Mouse (Mus musculus): ENCODE measurements around the gene Nme7. TPM values are rescaled to one million over a fixed set of nuclear protein-coding genes. Genes with fewer than 3 reads are reported as not detected.

The Nme7 gene
- polyA plus RNA-seq, 1 experiment from 2014 or later = 51.6 TPM

DNA sequence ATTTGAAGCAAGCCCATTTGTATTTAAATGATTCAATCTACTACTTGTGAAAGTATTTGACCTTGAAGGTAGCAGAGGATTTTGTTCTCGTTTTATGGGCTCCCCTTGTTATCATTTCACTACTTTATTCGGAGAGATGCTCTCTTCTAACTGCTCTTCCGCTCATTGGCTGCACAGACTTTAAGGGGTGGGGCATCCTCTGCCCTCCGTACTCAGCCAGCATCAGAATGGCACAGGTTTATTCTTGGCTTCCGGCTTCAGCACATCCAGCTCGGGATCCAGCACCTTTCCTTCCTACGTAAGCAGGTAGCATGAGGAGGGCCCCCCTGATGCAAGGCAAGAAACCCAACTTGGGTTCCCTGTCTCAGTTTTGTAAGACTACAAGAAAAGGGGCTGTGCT is 69.1 kb downstream of the Nme7 start:
- DNase-seq (ENCODE audit: low spot score) (no peak), ATAC-seq (replicated peaks; ENCODE audit: insufficient number of reproducible peaks, low FRiP score, low TSS enrichment, low read depth) (no peak)
- Histone ChIP-seq H3K27ac (replicated peaks; ENCODE audit: low read depth, low read length) (no peak overlapping the region), H3K36me3 (replicated peaks; ENCODE audit: control insufficient read depth, insufficient read depth, low read depth, low read length) (peaks cover 3% of the 10 kb centered on the region; the same call in 1 of the 2 replicates), H3K4me2 (ENCODE audit: low read depth, low read length) (no peak overlapping the region), H3K4me3 (ENCODE audit: low read depth, low read length) (no peak overlapping the region), H3K9ac (replicated peaks; ENCODE audit: low read length) (no peak overlapping the region), H3K9me3 (replicated peaks; ENCODE audit: control insufficient read depth, low read length) (no peaks in the 10 kb centered on the region), H3K27me3 (ENCODE audit: control insufficient read depth, insufficient read depth, low read length) (no peaks in the 10 kb centered on the region), H3K4me1 (ENCODE audit: control insufficient read depth, insufficient read depth, low read length) (no peaks in the 10 kb centered on the region)
- 88% methylated on average over 7 of the region's 7 CpGs for WGBS

DNA sequence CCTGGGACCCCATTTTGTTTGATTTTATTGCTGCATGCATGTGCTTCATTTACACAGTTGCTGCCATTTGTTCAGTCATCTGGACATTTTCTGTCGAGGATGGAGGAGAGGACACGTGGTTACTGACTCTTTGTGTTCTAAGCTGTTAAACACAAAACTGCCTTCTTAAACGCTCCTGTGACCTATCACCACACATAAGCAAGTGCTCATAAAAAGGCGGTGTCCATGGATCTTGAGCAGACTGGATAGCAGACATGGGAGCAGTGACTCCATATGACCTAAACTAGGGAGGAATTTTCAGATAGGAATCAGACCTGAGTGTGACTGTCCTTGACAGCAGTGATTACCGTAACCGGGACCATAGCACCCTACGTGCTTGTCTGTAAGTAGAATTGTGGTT is 70.1 kb downstream of the Nme7 start:
- Histone ChIP-seq H3K27ac (replicated peaks; ENCODE audit: low read depth, low read length) (no peak overlapping the region), H3K36me3 (replicated peaks; ENCODE audit: control insufficient read depth, insufficient read depth, low read depth, low read length) (peaks cover 3% of the 10 kb centered on the region; the same call in 1 of the 2 replicates), H3K4me1 (ENCODE audit: control insufficient read depth, insufficient read depth, low read length) (no peaks in the 10 kb centered on the region), H3K9me3 (replicated peaks; ENCODE audit: control insufficient read depth, low read length) (no peaks in the 10 kb centered on the region), H3K27me3 (ENCODE audit: control insufficient read depth, insufficient read depth, low read length) (no peaks in the 10 kb centered on the region), H3K4me2 (ENCODE audit: low read depth, low read length) (no peak overlapping the region), H3K9ac (replicated peaks; ENCODE audit: low read length) (no peak overlapping the region), H3K4me3 (ENCODE audit: low read depth, low read length) (no peak overlapping the region)
- no peak for ATAC-seq (replicated peaks; ENCODE audit: insufficient number of reproducible peaks, low FRiP score, low TSS enrichment, low read depth)
- no peak for DNase-seq (ENCODE audit: low spot score)
- WGBS = 88% methylated on average over 7 of the region's 7 CpGs

DNA sequence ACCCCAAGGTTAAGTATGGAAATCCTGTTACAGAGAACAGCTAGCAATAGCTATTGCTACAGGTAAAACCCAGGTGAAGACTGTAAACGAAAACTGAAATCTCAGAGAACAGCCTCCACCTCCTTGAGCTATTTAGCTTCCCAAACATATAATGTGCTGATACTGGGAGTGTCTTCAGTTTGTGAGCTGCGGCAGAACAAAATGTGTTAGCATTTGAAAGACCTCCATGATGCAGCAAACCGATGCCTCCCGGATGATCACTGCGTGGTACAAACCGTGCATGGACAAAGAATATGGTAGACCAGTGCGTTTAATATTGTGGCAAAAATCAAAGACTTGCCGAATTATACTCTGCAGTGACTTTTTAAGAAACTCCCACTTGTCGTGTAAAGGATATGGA is 71.7 kb downstream of the Nme7 start:
- 95% methylated on average over 9 of the region's 9 CpGs for WGBS
- H3K9ac ChIP-seq (replicated peaks; ENCODE audit: low read length) = no peak overlapping the region
- H3K9me3 ChIP-seq (replicated peaks; ENCODE audit: control insufficient read depth, low read length) = no peaks in the 10 kb centered on the region
- no peak overlapping the region for H3K4me3 ChIP-seq (ENCODE audit: low read depth, low read length)
- H3K36me3 ChIP-seq (replicated peaks; ENCODE audit: control insufficient read depth, insufficient read depth, low read depth, low read length) = peaks cover 3% of the 10 kb centered on the region; the same call in 1 of the 2 replicates
- DNase-seq (ENCODE audit: low spot score) (no peak), ATAC-seq (replicated peaks; ENCODE audit: insufficient number of reproducible peaks, low FRiP score, low TSS enrichment, low read depth) (no peak)
- H3K27ac ChIP-seq (replicated peaks; ENCODE audit: low read depth, low read length) = no peak overlapping the region
- H3K27me3 ChIP-seq (ENCODE audit: control insufficient read depth, insufficient read depth, low read length) = no peaks in the 10 kb centered on the region
- H3K4me2 ChIP-seq (ENCODE audit: low read depth, low read length) = no peak overlapping the region
- H3K4me1 ChIP-seq (ENCODE audit: control insufficient read depth, insufficient read depth, low read length) = no peaks in the 10 kb centered on the region

DNA sequence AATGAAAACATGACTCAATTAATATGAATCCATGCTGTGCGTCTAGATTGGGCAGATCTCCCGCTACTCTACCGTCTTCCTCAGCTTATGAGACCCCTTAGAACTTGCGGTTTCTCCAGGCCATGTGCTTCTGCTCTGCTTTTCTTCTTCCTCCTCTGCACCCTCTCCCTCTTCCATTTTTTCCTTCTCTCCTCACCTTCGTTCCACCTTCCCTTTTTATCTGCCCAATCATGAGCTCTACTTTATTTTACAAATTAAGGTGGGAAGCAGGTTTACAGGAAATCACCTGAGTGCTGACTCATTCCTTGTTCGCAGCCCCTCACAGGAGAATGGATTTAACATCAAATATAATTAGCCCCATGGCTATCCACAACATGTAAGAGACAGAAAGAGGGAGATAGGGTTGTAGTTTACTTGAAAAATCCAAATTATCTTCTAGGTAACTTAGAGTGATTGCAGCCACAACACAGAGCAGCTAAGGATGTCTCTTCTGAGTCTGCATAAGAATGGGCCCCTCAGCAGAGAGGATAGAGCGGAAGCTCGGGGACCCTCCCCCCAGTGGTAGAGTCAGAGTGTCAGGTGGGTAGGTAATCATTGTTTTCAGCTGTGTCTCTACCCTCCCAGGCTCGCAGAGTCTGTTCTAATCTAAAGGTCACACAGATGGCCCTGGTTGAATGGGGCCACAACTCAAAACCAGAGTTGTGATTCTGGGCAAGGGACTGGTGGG is 73.0 kb downstream of the Nme7 start:
- ATAC-seq (replicated peaks; ENCODE audit: insufficient number of reproducible peaks, low FRiP score, low TSS enrichment, low read depth) = no peak
- Histone ChIP-seq H3K4me2 (ENCODE audit: low read depth, low read length) (no peak overlapping the region), H3K27me3 (ENCODE audit: control insufficient read depth, insufficient read depth, low read length) (no peaks in the 10 kb centered on the region), H3K4me1 (ENCODE audit: control insufficient read depth, insufficient read depth, low read length) (no peaks in the 10 kb centered on the region), H3K27ac (replicated peaks; ENCODE audit: low read depth, low read length) (no peak overlapping the region), H3K9ac (replicated peaks; ENCODE audit: low read length) (no peak overlapping the region), H3K4me3 (ENCODE audit: low read depth, low read length) (no peak overlapping the region), H3K36me3 (replicated peaks; ENCODE audit: control insufficient read depth, insufficient read depth, low read depth, low read length) (no peaks in the 10 kb centered on the region), H3K9me3 (replicated peaks; ENCODE audit: control insufficient read depth, low read length) (no peaks in the 10 kb centered on the region)
- no peak for DNase-seq (ENCODE audit: low spot score)
- 71% methylated on average over 9 of the region's 9 CpGs for WGBS

DNA sequence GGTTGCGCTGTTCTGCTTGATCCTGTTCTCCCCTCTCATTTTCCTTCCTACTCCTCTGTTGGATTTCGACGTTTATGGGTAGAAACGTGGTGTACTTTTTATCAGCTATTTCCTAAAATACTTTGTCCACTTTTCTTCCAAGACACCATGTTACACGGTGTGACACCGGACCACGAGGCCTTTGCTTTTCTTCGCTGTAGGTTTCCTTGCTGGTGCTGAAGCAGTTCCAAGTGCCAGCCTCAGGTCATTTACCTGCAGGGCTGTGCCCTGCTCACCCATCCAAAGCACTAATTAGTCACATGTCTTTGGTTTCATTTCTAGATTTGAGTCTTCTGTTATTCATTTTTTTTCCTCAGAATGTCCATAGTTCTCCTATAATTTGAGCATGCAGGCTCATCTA is 79.7 kb downstream of the Nme7 start:
- no peaks in the 10 kb centered on the region for H3K4me1 ChIP-seq (ENCODE audit: control insufficient read depth, insufficient read depth, low read length)
- no peak for ATAC-seq (replicated peaks; ENCODE audit: insufficient number of reproducible peaks, low FRiP score, low TSS enrichment, low read depth)
- no peak overlapping the region for H3K27ac ChIP-seq (replicated peaks; ENCODE audit: low read depth, low read length)
- WGBS = 89% methylated on average over 8 of the region's 8 CpGs
- no peaks in the 10 kb centered on the region for H3K36me3 ChIP-seq (replicated peaks; ENCODE audit: control insufficient read depth, insufficient read depth, low read depth, low read length)
- DNase-seq (ENCODE audit: low spot score) = no peak
- no peak overlapping the region for H3K4me3 ChIP-seq (ENCODE audit: low read depth, low read length)
- no peak overlapping the region for H3K9ac ChIP-seq (replicated peaks; ENCODE audit: low read length)
- no peaks in the 10 kb centered on the region for H3K27me3 ChIP-seq (ENCODE audit: control insufficient read depth, insufficient read depth, low read length)
- no peaks in the 10 kb centered on the region for H3K9me3 ChIP-seq (replicated peaks; ENCODE audit: control insufficient read depth, low read length)
- no peak overlapping the region for H3K4me2 ChIP-seq (ENCODE audit: low read depth, low read length)

DNA sequence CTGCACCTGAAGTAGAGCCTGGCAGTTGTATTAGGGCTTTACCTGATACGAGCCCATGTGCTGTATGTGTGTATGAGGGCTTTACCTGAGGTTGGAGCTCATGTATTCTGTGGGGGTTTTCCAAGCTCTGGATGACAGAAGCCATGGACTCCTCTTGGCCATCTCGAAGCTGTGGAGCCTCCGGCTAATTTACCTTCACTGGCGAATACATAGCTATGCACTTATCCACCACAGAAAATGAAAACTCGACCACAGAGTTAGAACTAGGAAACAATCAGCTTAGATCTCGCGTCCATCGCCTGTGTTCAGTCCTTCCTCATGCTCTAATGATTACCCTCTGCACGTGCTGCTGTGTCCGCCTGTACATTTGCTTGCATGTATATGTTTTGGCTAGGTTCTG is 80.4 kb downstream of the Nme7 start:
- ATAC-seq (replicated peaks; ENCODE audit: insufficient number of reproducible peaks, low FRiP score, low TSS enrichment, low read depth) (no peak), DNase-seq (ENCODE audit: low spot score) (no peak)
- no peaks in the 10 kb centered on the region for H3K4me1 ChIP-seq (ENCODE audit: control insufficient read depth, insufficient read depth, low read length)
- no peaks in the 10 kb centered on the region for H3K36me3 ChIP-seq (replicated peaks; ENCODE audit: control insufficient read depth, insufficient read depth, low read depth, low read length)
- no peak overlapping the region for H3K4me2 ChIP-seq (ENCODE audit: low read depth, low read length)
- H3K9ac ChIP-seq (replicated peaks; ENCODE audit: low read length) = no peak overlapping the region
- H3K9me3 ChIP-seq (replicated peaks; ENCODE audit: control insufficient read depth, low read length) = no peaks in the 10 kb centered on the region
- WGBS = 92% methylated on average over 10 of the region's 10 CpGs
- no peak overlapping the region for H3K27ac ChIP-seq (replicated peaks; ENCODE audit: low read depth, low read length)
- H3K27me3 ChIP-seq (ENCODE audit: control insufficient read depth, insufficient read depth, low read length) = no peaks in the 10 kb centered on the region
- no peak overlapping the region for H3K4me3 ChIP-seq (ENCODE audit: low read depth, low read length)

DNA sequence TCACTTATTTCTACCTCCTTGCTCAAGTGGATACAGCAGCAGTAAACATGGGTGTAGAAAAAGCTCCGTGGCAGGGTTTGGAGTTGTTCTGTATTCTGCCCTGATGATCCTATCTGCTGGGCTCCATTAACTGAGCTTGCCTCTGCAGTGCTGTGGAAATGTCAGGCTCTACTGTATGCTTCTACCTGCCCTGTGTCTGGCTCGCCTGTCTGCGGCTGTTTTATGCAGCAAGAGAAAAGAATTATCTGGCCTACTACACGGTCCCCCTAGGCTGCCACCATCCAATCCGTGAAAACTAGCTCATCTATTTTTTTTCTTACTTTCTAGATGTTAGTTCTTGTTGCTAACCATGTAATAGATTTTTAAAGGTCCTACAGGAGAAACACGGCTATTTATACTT is 81.1 kb downstream of the Nme7 start:
- Histone ChIP-seq H3K36me3 (replicated peaks; ENCODE audit: control insufficient read depth, insufficient read depth, low read depth, low read length) (no peaks in the 10 kb centered on the region), H3K4me1 (ENCODE audit: control insufficient read depth, insufficient read depth, low read length) (no peaks in the 10 kb centered on the region), H3K4me3 (ENCODE audit: low read depth, low read length) (no peak overlapping the region), H3K9ac (replicated peaks; ENCODE audit: low read length) (no peak overlapping the region), H3K4me2 (ENCODE audit: low read depth, low read length) (no peak overlapping the region), H3K27me3 (ENCODE audit: control insufficient read depth, insufficient read depth, low read length) (no peaks in the 10 kb centered on the region), H3K27ac (replicated peaks; ENCODE audit: low read depth, low read length) (no peak overlapping the region), H3K9me3 (replicated peaks; ENCODE audit: control insufficient read depth, low read length) (no peaks in the 10 kb centered on the region)
- no peak for DNase-seq (ENCODE audit: low spot score)
- ATAC-seq (replicated peaks; ENCODE audit: insufficient number of reproducible peaks, low FRiP score, low TSS enrichment, low read depth) = no peak
- 93% methylated on average over 6 of the region's 6 CpGs for WGBS

DNA sequence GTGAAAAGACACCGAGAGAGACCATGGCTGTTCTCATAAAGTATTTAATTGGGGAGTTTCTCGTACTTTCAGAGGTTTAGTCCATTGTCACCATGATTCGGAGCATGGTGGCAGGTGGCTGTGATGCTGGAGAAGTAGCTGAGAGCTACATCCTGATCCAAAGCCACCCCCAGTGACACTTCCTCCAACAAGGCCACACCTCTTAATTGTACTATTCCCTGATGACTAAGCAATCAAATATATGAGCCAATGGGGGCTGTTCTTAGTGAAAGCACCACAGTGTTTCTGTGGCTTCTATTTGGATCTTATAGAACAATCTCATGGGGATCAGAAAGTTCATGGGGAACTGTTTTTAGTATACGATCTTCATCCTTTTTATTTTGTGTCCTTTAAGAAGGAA is 85.8 kb downstream of the Nme7 start:
- Histone ChIP-seq H3K4me3 (ENCODE audit: low read depth, low read length) (no peak overlapping the region), H3K27me3 (ENCODE audit: control insufficient read depth, insufficient read depth, low read length) (no peaks in the 10 kb centered on the region), H3K9ac (replicated peaks; ENCODE audit: low read length) (no peak overlapping the region), H3K36me3 (replicated peaks; ENCODE audit: control insufficient read depth, insufficient read depth, low read depth, low read length) (no peaks in the 10 kb centered on the region), H3K4me1 (ENCODE audit: control insufficient read depth, insufficient read depth, low read length) (no peaks in the 10 kb centered on the region), H3K27ac (replicated peaks; ENCODE audit: low read depth, low read length) (no peak overlapping the region), H3K4me2 (ENCODE audit: low read depth, low read length) (no peak overlapping the region), H3K9me3 (replicated peaks; ENCODE audit: control insufficient read depth, low read length) (no peaks in the 10 kb centered on the region)
- no peak for ATAC-seq (replicated peaks; ENCODE audit: insufficient number of reproducible peaks, low FRiP score, low TSS enrichment, low read depth)
- no peak for DNase-seq (ENCODE audit: low spot score)
- 83% methylated on average over 4 of the region's 4 CpGs for WGBS

Data from embryonic facial prominence, embryonic 11.5 days (tissue).